Comparison of ENCODE assay signal across 8 mouse cellular contexts in genomic region chr11:17051545-17052475, GRCm38 (mm10). TPM values are rescaled to one million over a fixed set of nuclear protein-coding genes. Genes with fewer than 3 reads are reported as not detected.
A peak's percentile ranks its signal among the peaks of the same experiment; 100 is the strongest.
DNase-seq lines count a peak whose midpoint lies in the region; TF ChIP-seq lines count a peak whose summit lies in the region.

TSS of gene Cnrip1 (plus strand) at chr11:17051586.
TSS of gene Plek (minus strand) at chr11:17052381.

- TF ChIP-seq CTCF in cortical plate, adult 2 months (IDR thresholded peaks at IDR 0.05; ENCODE audit: extremely low read depth, insufficient read depth, low read length) = no peak
- no peak for TF ChIP-seq CTCF in left cerebral cortex, adult 2 months (IDR thresholded peaks at IDR 0.05)

- peak within 1 kb of the TSS; percentile 98 for H3K4me3 ChIP-seq in cortical plate, adult 2 months (ENCODE audit: insufficient read depth, low read length)
- H3K4me3 ChIP-seq in left cerebral cortex, adult 2 months = peak within 1 kb of the TSS; percentile 75

- peak within 1 kb of the TSS; percentile 88 for H3K27ac ChIP-seq in cortical plate, adult 2 months (ENCODE audit: insufficient read depth, low read length)
- H3K27ac ChIP-seq in left cerebral cortex, adult 2 months = peak within 1 kb of the TSS; percentile 95

- no peaks in the 10 kb centered on the region; the same call in 1 of the 2 replicates for H3K4me1 ChIP-seq in cortical plate, adult 2 months (ENCODE audit: control insufficient read depth, insufficient read depth, low read length)

- intact Hi-C loops in gastrocnemius, postnatal 14 days (cut with DNase I; ENCODE audit: low total_unique reads) = no loop called here
- intact Hi-C loops in left cerebral cortex, adult 2 months (cut with DNase I) = loop anchor here (1.0 to 2.0 kb wide), 2 partner anchors 55 to 107 kb away; partner anchors contain the start of gene Ppp3r1

- DNase-seq in adipocyte (ENCODE audit: low spot score) = peak; percentile 5
- DNase-seq in gastrocnemius, postnatal 14 days = peak; percentile 85
- peak; percentile 16 for DNase-seq in induced T-regulatory cell, adult 2 months (ENCODE audit: low read depth)
- peak; percentile 81 to 88 for DNase-seq in left cerebral cortex, adult 2 months (ENCODE audit: extremely low spot score in 1 of 2, low spot score in 2 of 2)
- DNase-seq in lung, postnatal 36 days = peak; percentile 50
- DNase-seq in retina, adult 2 months (ENCODE audit: low read depth, low spot score) = peak; percentile 70
- DNase-seq in thymus, postnatal 36 days = peak; percentile 5 to 7

- peak; percentile 62 for TF ChIP-seq POLR2A in cortical plate, adult 2 months (IDR thresholded peaks at IDR 0.05; ENCODE audit: extremely low read depth, insufficient read depth, low read length)

RNA-seq across cellular contexts. Expression of gene Cnrip1, which starts in this region (rescaled TPM):
- 114 and 115 TPM in 2 replicates for polyA plus RNA-seq in cortical plate, adult 2 months (2012; rRNA removed)
- total RNA-seq in gastrocnemius, postnatal 14 days (2021) = 1 to 10 TPM; 6.9 to 7.7 TPM
- 100 to 1,000 TPM in 1 of 2 experiments, 10 to 100 TPM in 1; 99.3 to 102 TPM for total RNA-seq in left cerebral cortex, adult 2 months (2021)

RNA-seq across cellular contexts. Expression of gene Plek, which starts in this region (rescaled TPM):
- polyA plus RNA-seq in cortical plate, adult 2 months (2012; rRNA removed) = 6.2 and 7.2 TPM in 2 replicates
- total RNA-seq in gastrocnemius, postnatal 14 days (2021) = 1 to 10 TPM; 1.6 to 1.9 TPM
- 1 to 10 TPM; 5.5 to 7.4 TPM for total RNA-seq in left cerebral cortex, adult 2 months (2021)

Comparison
In these comparisons a context has a peak if more than half of its experiments do, and no peak if none do; other contexts are left out.
1. Peak in every context shown above with its lines: DNase-seq, H3K4me3 ChIP-seq and H3K27ac ChIP-seq.
2. RNA of gene Cnrip1 (total RNA-seq): 99.3 to 102 TPM in left cerebral cortex, adult 2 months; 6.9 to 7.7 TPM in gastrocnemius, postnatal 14 days; every median in the first group is over 10 times any median in the second.
3. DNase-seq: peak in every context shown above with its lines; median percentile 85 in gastrocnemius, postnatal 14 days; 84 in left cerebral cortex, adult 2 months; 70 in retina, adult 2 months; 50 in lung, postnatal 36 days; 16 in induced T-regulatory cell, adult 2 months; 6 in thymus, postnatal 36 days; 5 in adipocyte.